Mouse (Mus musculus) megakaryocyte, embryonic 14.5 days (primary cell): ENCODE results near the gene Trp53i11.

Experiments used
- FLI1 ChIP-seq: IDR thresholded peaks from 2 replicates; pipeline ENCODE4 v1.6.1; 2012; ENCODE audit warnings: low read length, inconsistent platforms, mixed read lengths
- GATA1 ChIP-seq: IDR thresholded peaks from 3 replicates; pipeline ENCODE4 v1.6.1; 2012; ENCODE audit warnings: mixed read lengths, low read length, inconsistent platforms, borderline replicate concordance

DNA sequence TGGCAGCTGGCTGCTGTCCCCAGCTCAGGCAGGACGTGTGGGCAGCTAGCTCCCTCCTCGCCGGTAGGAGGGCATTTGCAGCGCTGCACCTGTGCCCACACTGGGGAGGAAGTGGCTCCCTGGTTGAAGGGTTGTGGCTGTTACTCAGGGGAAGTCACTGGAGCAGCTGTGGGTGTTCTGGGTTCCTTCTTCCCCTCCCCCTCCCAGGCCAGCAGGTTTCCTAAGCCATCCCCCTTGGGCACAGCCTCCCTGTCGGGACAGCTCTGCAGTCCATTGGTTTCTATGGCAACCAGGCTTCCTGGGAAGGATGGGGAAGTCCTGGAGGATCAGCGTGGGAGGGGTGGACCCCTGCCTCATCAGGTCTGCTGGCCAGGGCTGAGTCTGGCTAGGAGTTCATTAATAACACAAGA lies 5.3 kb downstream of the Trp53i11 start:
- TF ChIP-seq FLI1 (no peak), GATA1 (no peak)
